Mouse (Mus musculus): Measurements from ENCODE around the gene Tecrl. TPM values are rescaled to one million over a fixed set of nuclear protein-coding genes. Genes with fewer than 3 reads are reported as not detected.

The Tecrl gene
- 10 to 100 TPM; 70.7 to 92.3 TPM for total RNA-seq (2021)
- polyA plus RNA-seq (2012; rRNA removed) = 23.7 and 65.2 TPM in 2 replicates
- long read RNA-seq, transcript Tecrl-201 (12 exons, 2,350 nt) = major isoform, 16 of 26 reads
- long read RNA-seq, partial matches to known transcripts = 1 of 26 reads
- long read RNA-seq, other reads (novel, unspliced or antisense) = 9 of 26 reads

- no peaks in the 10 kb centered on the region; the same call in 1 of the 2 replicates for H3K36me3 ChIP-seq (ENCODE audit: control insufficient read depth, insufficient read depth, low read length)
- WGBS = 9% methylated on average over 9 of the region's 9 CpGs
- peak; percentile 23 to 61 for DNase-seq
- H3K4me1 ChIP-seq (ENCODE audit: control insufficient read depth, insufficient read depth, low read length) = no peaks in the 10 kb centered on the region
- H3K27me3 ChIP-seq (ENCODE audit: control insufficient read depth, insufficient read depth, low read length) = no peaks in the 10 kb centered on the region
- H3K9ac ChIP-seq (ENCODE audit: low read depth, low read length) = peak within 1 kb of the TSS; percentile 71; the same call in 1 of the 2 replicates
- peak within 1 kb of the TSS; percentile 81 for H3K27ac ChIP-seq
- intact Hi-C loops (cut with DNase I) = loop anchor here (10.0 kb wide), 1 partner anchor 80 kb away; no protein-coding TSS in a partner anchor
- peak within 1 kb of the TSS; percentile 46 for H3K4me3 ChIP-seq
- no peaks in the 10 kb centered on the region for H3K79me2 ChIP-seq (replicated peaks; ENCODE audit: control insufficient read depth, insufficient read depth, low read length)
- TF ChIP-seq EP300 (IDR thresholded peaks at IDR 0.05; ENCODE audit: insufficient read depth, low read depth, low read length) (no peak), POLR2A (IDR thresholded peaks at IDR 0.05; ENCODE audit: insufficient read depth, low read depth, low read length) (no peak), CTCF (IDR thresholded peaks at IDR 0.05) (no peak)
These were observed at the start of gene Tecrl for GRCm38 (mm10) chr5:83354846-83355561. Gene Tecrl (minus strand): TSS chr5:83355195.

GRCm38 (mm10) chr5:83385021-83385420 is 30.0 kb upstream of the Tecrl start:
- intact Hi-C loops (cut with DNase I) = no loop called here

GRCm38 (mm10) chr5:83351615-83352014 is 3.4 kb downstream of the Tecrl start:
- H3K9ac ChIP-seq (ENCODE audit: low read depth, low read length) = no peak overlapping the region
- 4% methylated on average over 2 of the region's 2 CpGs for WGBS
- H3K36me3 ChIP-seq (ENCODE audit: control insufficient read depth, insufficient read depth, low read length) = no peaks in the 10 kb centered on the region; the same call in 1 of the 2 replicates
- no peak overlapping the region; the same call in 1 of the 2 replicates for H3K4me3 ChIP-seq
- H3K79me2 ChIP-seq (replicated peaks; ENCODE audit: control insufficient read depth, insufficient read depth, low read length) = no peaks in the 10 kb centered on the region
- H3K4me1 ChIP-seq (ENCODE audit: control insufficient read depth, insufficient read depth, low read length) = no peaks in the 10 kb centered on the region
- peak overlapping the region; percentile 3 for H3K27ac ChIP-seq
- intact Hi-C loops (cut with DNase I) = loop anchor here (10.0 kb wide), 1 partner anchor 83 kb away; no protein-coding TSS in a partner anchor
- DNase-seq = no peak
- TF ChIP-seq POLR2A (IDR thresholded peaks at IDR 0.05; ENCODE audit: insufficient read depth, low read depth, low read length) (no peak), EP300 (IDR thresholded peaks at IDR 0.05; ENCODE audit: insufficient read depth, low read depth, low read length) (no peak), CTCF (IDR thresholded peaks at IDR 0.05) (no peak)
- no peaks in the 10 kb centered on the region for H3K27me3 ChIP-seq (ENCODE audit: control insufficient read depth, insufficient read depth, low read length)

More at GRCm38 (mm10) chr5:83385021-83385420, 30.0 kb upstream of the Tecrl start:
- Histone ChIP-seq H3K4me1 (ENCODE audit: control insufficient read depth, insufficient read depth, low read length) (no peaks in the 10 kb centered on the region; the same call in 1 of the 2 replicates), H3K9ac (ENCODE audit: low read depth, low read length) (no peak overlapping the region), H3K79me2 (replicated peaks; ENCODE audit: control insufficient read depth, insufficient read depth, low read length) (no peaks in the 10 kb centered on the region), H3K36me3 (ENCODE audit: control insufficient read depth, insufficient read depth, low read length) (no peaks in the 10 kb centered on the region), H3K27ac (peak overlapping the region; percentile 52), H3K27me3 (ENCODE audit: control insufficient read depth, insufficient read depth, low read length) (no peaks in the 10 kb centered on the region), H3K4me3 (no peak overlapping the region)
- WGBS = 32% methylated on average over 2 of the region's 2 CpGs
- TF ChIP-seq CTCF (IDR thresholded peaks at IDR 0.05) = no peak
- no peak for TF ChIP-seq POLR2A (IDR thresholded peaks at IDR 0.05; ENCODE audit: insufficient read depth, low read depth, low read length)
- no peak for TF ChIP-seq EP300 (IDR thresholded peaks at IDR 0.05; ENCODE audit: insufficient read depth, low read depth, low read length)
- DNase-seq = peak in 1 of 2 experiments; percentile 27

GRCm38 (mm10) chr5:83339144-83339543 is 15.9 kb downstream of the Tecrl start:
- no peaks in the 10 kb centered on the region for H3K4me1 ChIP-seq (ENCODE audit: control insufficient read depth, insufficient read depth, low read length)
- no peak overlapping the region for H3K4me3 ChIP-seq
- no peaks in the 10 kb centered on the region for H3K79me2 ChIP-seq (replicated peaks; ENCODE audit: control insufficient read depth, insufficient read depth, low read length)
- intact Hi-C loops (cut with DNase I) = no loop called here
- DNase-seq = no peak
- no peaks in the 10 kb centered on the region for H3K36me3 ChIP-seq (ENCODE audit: control insufficient read depth, insufficient read depth, low read length)
- TF ChIP-seq POLR2A (IDR thresholded peaks at IDR 0.05; ENCODE audit: insufficient read depth, low read depth, low read length) (no peak), EP300 (IDR thresholded peaks at IDR 0.05; ENCODE audit: insufficient read depth, low read depth, low read length) (no peak), CTCF (IDR thresholded peaks at IDR 0.05) (no peak)
- H3K27ac ChIP-seq = no peak overlapping the region
- 40% methylated on average over 4 of the region's 4 CpGs for WGBS
- no peaks in the 10 kb centered on the region for H3K27me3 ChIP-seq (ENCODE audit: control insufficient read depth, insufficient read depth, low read length)
- H3K9ac ChIP-seq (ENCODE audit: low read depth, low read length) = no peak overlapping the region

GRCm38 (mm10) chr5:83267148-83267776 is 87.7 kb downstream of the Tecrl start:
- Histone ChIP-seq H3K9ac (ENCODE audit: low read depth, low read length) (no peak overlapping the region), H3K36me3 (ENCODE audit: control insufficient read depth, insufficient read depth, low read length) (no peaks in the 10 kb centered on the region), H3K4me3 (no peak overlapping the region), H3K79me2 (replicated peaks; ENCODE audit: control insufficient read depth, insufficient read depth, low read length) (no peaks in the 10 kb centered on the region), H3K27ac (no peak overlapping the region), H3K27me3 (ENCODE audit: control insufficient read depth, insufficient read depth, low read length) (no peaks in the 10 kb centered on the region), H3K4me1 (ENCODE audit: control insufficient read depth, insufficient read depth, low read length) (no peaks in the 10 kb centered on the region)
- DNase-seq = no peak
- intact Hi-C loops (cut with DNase I) = no loop called here
- 39% methylated on average over 2 of the region's 2 CpGs for WGBS
- TF ChIP-seq EP300 (IDR thresholded peaks at IDR 0.05; ENCODE audit: insufficient read depth, low read depth, low read length) = no peak
- no peak for TF ChIP-seq CTCF (IDR thresholded peaks at IDR 0.05)
- no peak for TF ChIP-seq POLR2A (IDR thresholded peaks at IDR 0.05; ENCODE audit: insufficient read depth, low read depth, low read length)
